In genomic region chr10:70483736-70484135, GRCm38 (mm10) we compare ENCODE assay signal across 12 mouse cellular contexts. TPM values are rescaled to one million over a fixed set of nuclear protein-coding genes. Genes with fewer than 3 reads are reported as not detected.
A peak's percentile ranks its signal among the peaks of the same experiment; 100 is the strongest.
DNase-seq lines count a peak whose midpoint lies in the region; ATAC-seq and TF ChIP-seq lines count a peak whose summit lies in the region.
"Had no signal": no experiment of that assay in that cellular context is flagged by ENCODE, and none has a peak within 500 bp of the region (broad histone marks: within the 10 kb centered on the region; RNA-seq: fewer than 3 reads in every experiment).

No protein-coding gene starts in this region.

- peaks cover 11% of the 10 kb centered on the region; the same call in 1 of the 2 replicates for H3K4me1 ChIP-seq in kidney, embryonic 14.5 days (ENCODE audit: control insufficient read depth, insufficient read depth, low read length)
- peaks cover 17% of the 10 kb centered on the region for H3K4me1 ChIP-seq in midbrain, embryonic 14.5 days (ENCODE audit: control insufficient read depth, insufficient read depth, low read length)
- H3K4me1 ChIP-seq in midbrain, embryonic 10.5 days = peaks cover 19% of the 10 kb centered on the region
- peaks cover 22% of the 10 kb centered on the region for H3K4me1 ChIP-seq in neural tube, embryonic 15.5 days
- H3K4me1 ChIP-seq: liver, embryonic 15.5 days had no signal

- no peak overlapping the region for H3K9ac ChIP-seq in kidney, embryonic 14.5 days (ENCODE audit: low read depth, low read length)
- H3K9ac ChIP-seq in midbrain, embryonic 14.5 days (replicated peaks; ENCODE audit: low read length) = no peak overlapping the region
- no peak overlapping the region for H3K9ac ChIP-seq in neural tube, embryonic 15.5 days (replicated peaks)
- H3K9ac ChIP-seq: liver, embryonic 15.5 days had no signal

- peak; percentile 46 for DNase-seq in gastrocnemius, adult 2 months
- no peak for DNase-seq in gastrocnemius, postnatal 14 days
- DNase-seq in kidney, adult 9 months = peak; percentile 12
- DNase-seq in midbrain, embryonic 14.5 days = no peak
- no peak for DNase-seq in midbrain, embryonic 10.5 days (ENCODE audit: low spot score)
- no peak for DNase-seq in thymus, adult 18-20 months
- DNase-seq: cerebellum, adult 11 months had no signal

- ATAC-seq in kidney, embryonic 14.5 days (ENCODE audit: low FRiP score, low TSS enrichment) = no peak
- ATAC-seq in midbrain, embryonic 14.5 days (ENCODE audit: low FRiP score, low TSS enrichment) = no peak
- ATAC-seq in neural tube, embryonic 15.5 days (ENCODE audit: low FRiP score) = no peak

- H3K9me3 ChIP-seq in kidney, embryonic 14.5 days (ENCODE audit: control insufficient read depth, low read length) = no peaks in the 10 kb centered on the region
- no peaks in the 10 kb centered on the region for H3K9me3 ChIP-seq in midbrain, embryonic 14.5 days (ENCODE audit: control insufficient read depth, low read length)
- H3K9me3 ChIP-seq in midbrain, embryonic 10.5 days (replicated peaks) = no peaks in the 10 kb centered on the region
- H3K9me3 ChIP-seq in neural tube, embryonic 15.5 days (replicated peaks) = no peaks in the 10 kb centered on the region
- H3K9me3 ChIP-seq: limb, embryonic 10.5 days; liver, embryonic 15.5 days had no signal

- peak overlapping the region; percentile 54 for H3K27ac ChIP-seq in gastrocnemius, adult 2 months
- no peak overlapping the region for H3K27ac ChIP-seq in kidney, embryonic 14.5 days (ENCODE audit: low read depth, low read length)
- peak overlapping the region; percentile 26; the same call in 1 of the 2 replicates for H3K27ac ChIP-seq in midbrain, embryonic 14.5 days (replicated peaks; ENCODE audit: low read depth, low read length)
- no peak overlapping the region for H3K27ac ChIP-seq in midbrain, embryonic 10.5 days (replicated peaks)
- H3K27ac ChIP-seq in neural tube, embryonic 15.5 days (replicated peaks) = peak overlapping the region; percentile 79
- H3K27ac ChIP-seq: limb, embryonic 10.5 days; liver, embryonic 15.5 days had no signal

- H3K4me2 ChIP-seq in kidney, embryonic 14.5 days (replicated peaks; ENCODE audit: low read depth, low read length) = no peak overlapping the region
- no peak overlapping the region for H3K4me2 ChIP-seq in midbrain, embryonic 14.5 days (ENCODE audit: low read length)
- no peak overlapping the region for H3K4me2 ChIP-seq in neural tube, embryonic 15.5 days
- H3K4me2 ChIP-seq: liver, embryonic 15.5 days had no signal

- H3K4me3 ChIP-seq in gastrocnemius, adult 2 months = no peak overlapping the region
- no peak overlapping the region for H3K4me3 ChIP-seq in kidney, embryonic 14.5 days (ENCODE audit: low read length)
- no peak overlapping the region for H3K4me3 ChIP-seq in midbrain, embryonic 14.5 days (replicated peaks; ENCODE audit: low read depth, low read length)
- H3K4me3 ChIP-seq in midbrain, embryonic 10.5 days = no peak overlapping the region
- no peak overlapping the region for H3K4me3 ChIP-seq in neural tube, embryonic 15.5 days (replicated peaks)
- H3K4me3 ChIP-seq: erythroblast, embryonic 14.5 days; limb, embryonic 10.5 days; liver, embryonic 15.5 days had no signal

- WGBS in kidney, embryonic 14.5 days = 73% methylated on average over 6 of the region's 6 CpGs
- 86% methylated on average over 6 of the region's 6 CpGs for WGBS in midbrain, embryonic 14.5 days
- WGBS in midbrain, embryonic 10.5 days = 88% methylated on average over 6 of the region's 6 CpGs
- 77% methylated on average over 6 of the region's 6 CpGs for WGBS in neural tube, embryonic 15.5 days

- H3K27me3 ChIP-seq in kidney, embryonic 14.5 days (ENCODE audit: control insufficient read depth, insufficient read depth, low read length) = no peaks in the 10 kb centered on the region
- H3K27me3 ChIP-seq in midbrain, embryonic 14.5 days (ENCODE audit: control insufficient read depth, insufficient read depth, low read length) = no peaks in the 10 kb centered on the region
- no peaks in the 10 kb centered on the region for H3K27me3 ChIP-seq in midbrain, embryonic 10.5 days (ENCODE audit: low read depth, poor library complexity, severe bottlenecking)
- no peaks in the 10 kb centered on the region for H3K27me3 ChIP-seq in neural tube, embryonic 15.5 days (replicated peaks)
- H3K27me3 ChIP-seq: liver, embryonic 15.5 days had no signal

- H3K36me3 ChIP-seq in kidney, embryonic 14.5 days (ENCODE audit: control insufficient read depth, insufficient read depth, low read length) = no peaks in the 10 kb centered on the region
- H3K36me3 ChIP-seq in midbrain, embryonic 14.5 days (ENCODE audit: control insufficient read depth, insufficient read depth, low read length) = peaks cover 7% of the 10 kb centered on the region
- H3K36me3 ChIP-seq in midbrain, embryonic 10.5 days = peaks cover 15% of the 10 kb centered on the region; the same call in 1 of the 2 replicates
- peaks cover 6% of the 10 kb centered on the region for H3K36me3 ChIP-seq in neural tube, embryonic 15.5 days
- H3K36me3 ChIP-seq: limb, embryonic 10.5 days; liver, embryonic 15.5 days had no signal

- intact Hi-C loops in gastrocnemius, adult 2 months (cut with DNase I) = no loop called here
- intact Hi-C loops in gastrocnemius, postnatal 14 days (cut with DNase I; ENCODE audit: low total_unique reads) = no loop called here

- TF ChIP-seq CTCF in gastrocnemius, adult 2 months (IDR thresholded peaks at IDR 0.05) = no peak

RNA-seq across cellular contexts. Expression of gene Fam13c, which starts 43.5 kb away (rescaled TPM):
- total RNA-seq in gastrocnemius, adult 2 months (2021) = 1 to 10 TPM; 5.2 to 7.0 TPM
- total RNA-seq in gastrocnemius, postnatal 14 days (2021) = 1 to 10 TPM; 5.3 to 6.0 TPM
- 4.1 and 6.0 TPM in 2 replicates for polyA plus RNA-seq in kidney, embryonic 14.5 days (2014; fragmentation: Nextera tagmentation; extraction: Ambion mirVana)
- 31.3 and 33.6 TPM in 2 replicates for polyA plus RNA-seq in midbrain, embryonic 14.5 days (2014; fragmentation: Nextera tagmentation; extraction: Ambion mirVana)
- 13.3 and 16.5 TPM in 2 replicates for polyA plus RNA-seq in midbrain, embryonic 10.5 days (2016; fragmentation: Nextera tagmentation; extraction: Ambion mirVana)
- 19.6 and 21.4 TPM in 2 replicates for polyA plus RNA-seq in neural tube, embryonic 15.5 days (2015; fragmentation: Nextera tagmentation; extraction: Ambion mirVana)
- polyA plus RNA-seq: erythroblast, embryonic 14.5 days had no signal

Comparison
In these comparisons a context has a peak if more than half of its experiments do, and no peak if none do; other contexts are left out.
1. DNase-seq: peak in gastrocnemius, adult 2 months (single experiment) and kidney, adult 9 months (single experiment); none in gastrocnemius, postnatal 14 days (single experiment), midbrain, embryonic 14.5 days (single experiment), midbrain, embryonic 10.5 days (single experiment) and thymus, adult 18-20 months (0 of 2).
2. H3K27ac ChIP-seq: peak in gastrocnemius, adult 2 months (single experiment), midbrain, embryonic 14.5 days (single experiment) and neural tube, embryonic 15.5 days (single experiment); none in kidney, embryonic 14.5 days (single experiment) and midbrain, embryonic 10.5 days (single experiment).